Mouse (Mus musculus) mesoderm, embryonic 11.5 days (tissue): ENCODE results near the gene Hoxd13.

Source experiments
- DNase-seq: peaks from one replicate; pipeline ENCODE4 v3.0.0-alpha.2; 2012; ENCODE audit warnings: low read depth, low spot score

Hoxd13 gene

GRCm38 (mm10) chr2:74661685-74662084 is 6.4 kb upstream of the Hoxd13 start:
- DNase-seq = peak; percentile 80

- DNase-seq = no peak
Observed at GRCm38 (mm10) chr2:74663291-74663925, 4.7 kb upstream of the Hoxd13 start.

DNA sequence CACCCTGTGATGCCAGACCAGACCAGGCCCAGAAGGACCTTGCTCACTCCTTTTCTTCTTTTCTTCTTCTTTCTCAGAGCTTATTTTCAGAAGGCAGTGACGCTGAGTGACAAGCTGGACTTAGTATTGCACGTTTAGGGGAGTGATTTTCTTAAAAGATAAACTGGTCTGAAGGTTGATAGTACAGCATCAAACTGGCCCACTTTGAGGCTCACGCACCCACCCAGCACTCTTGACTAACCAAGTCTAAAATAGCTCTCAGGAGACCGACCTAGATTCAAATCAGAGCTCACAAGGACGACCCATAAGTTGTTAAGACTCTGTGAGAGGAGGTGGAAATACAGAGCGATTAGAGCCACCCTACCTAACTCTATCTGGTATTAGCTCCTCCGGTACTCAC is 1.7 kb upstream of the Hoxd13 start:
- no peak for DNase-seq

- no peak for DNase-seq
Observed at GRCm38 (mm10) chr2:74667191-74667841, 794 bp upstream of the Hoxd13 start.

- no peak for DNase-seq
Observed at GRCm38 (mm10) chr2:74668370-74669229, 490 bp downstream of the Hoxd13 start.

GRCm38 (mm10) chr2:74669230-74669578 is 1.1 kb downstream of the Hoxd13 start:
- no peak for DNase-seq

- DNase-seq = no peak
Observed at GRCm38 (mm10) chr2:74669650-74670235, 1.6 kb downstream of the Hoxd13 start.

DNA sequence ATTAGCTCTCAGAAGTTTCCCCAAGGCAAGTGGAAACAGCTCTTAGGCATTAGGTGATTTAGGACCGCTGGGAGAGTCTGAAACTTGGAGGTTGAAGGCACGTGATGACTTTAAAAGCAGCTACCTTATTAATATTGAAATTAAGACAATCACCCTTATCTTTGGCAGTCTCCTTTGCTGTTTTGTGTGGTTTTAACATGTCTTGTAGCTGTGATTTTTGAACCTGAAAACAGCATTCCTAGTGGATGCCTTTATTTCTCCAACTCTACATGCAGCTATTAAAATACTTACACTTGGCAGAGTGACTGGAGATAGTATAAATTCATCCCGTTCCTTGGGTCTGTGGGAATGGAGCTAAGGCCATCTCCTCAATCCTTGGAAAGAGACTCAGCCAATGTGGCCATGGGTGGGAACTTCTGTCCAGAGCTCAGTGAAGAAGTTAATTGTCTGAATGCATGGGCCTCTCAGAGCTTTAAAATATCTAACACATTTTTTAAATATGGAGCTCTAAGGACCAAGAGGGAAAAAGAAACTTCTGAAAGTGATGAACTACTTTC is 2.6 kb downstream of the Hoxd13 start:
- no peak for DNase-seq

- DNase-seq = no peak
Observed at GRCm38 (mm10) chr2:74671847-74672246, 3.7 kb downstream of the Hoxd13 start.

- peak; percentile 90 for DNase-seq
Observed at GRCm38 (mm10) chr2:74672481-74673362, 4.6 kb downstream of the Hoxd13 start.

GRCm38 (mm10) chr2:74673835-74674425 is 5.8 kb downstream of the Hoxd13 start:
- DNase-seq = no peak

DNA sequence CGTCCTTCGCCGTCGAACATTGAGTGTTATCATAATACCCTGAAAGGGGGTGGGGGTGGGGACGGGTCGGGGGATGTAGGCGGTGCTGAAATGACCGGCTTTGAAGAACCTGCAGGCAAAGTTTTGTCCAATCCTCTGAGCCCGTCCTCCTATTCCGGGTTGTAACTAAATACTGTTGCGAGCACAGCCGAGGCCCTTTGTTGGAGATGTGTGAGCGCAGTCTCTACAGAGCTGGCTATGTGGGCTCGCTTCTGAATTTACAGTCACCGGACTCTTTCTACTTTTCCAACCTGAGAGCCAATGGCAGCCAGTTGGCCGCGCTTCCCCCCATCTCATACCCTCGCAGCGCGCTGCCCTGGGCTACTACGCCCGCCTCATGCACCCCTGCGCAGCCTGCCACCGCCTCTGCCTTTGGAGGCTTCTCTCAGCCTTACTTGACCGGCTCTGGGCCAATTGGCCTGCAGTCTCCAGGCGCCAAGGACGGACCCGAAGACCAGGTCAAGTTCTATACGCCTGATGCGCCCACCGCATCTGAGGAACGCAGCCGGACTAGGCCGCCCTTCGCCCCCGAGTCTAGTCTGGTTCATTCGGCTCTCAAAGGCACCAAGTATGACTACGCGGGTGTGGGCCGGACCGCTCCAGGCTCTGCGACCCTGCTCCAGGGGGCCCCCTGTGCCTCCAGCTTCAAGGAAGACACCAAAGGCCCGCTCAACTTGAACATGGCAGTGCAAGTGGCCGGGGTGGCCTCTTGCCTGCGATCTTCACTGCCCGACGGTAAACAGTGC is 7.0 kb downstream of the Hoxd13 start, which contains the start of gene Hoxd12:
Gene Hoxd12 (plus strand): TSS at position 133 of the 785 bp plus-strand sequence.
- no peak for DNase-seq

DNA sequence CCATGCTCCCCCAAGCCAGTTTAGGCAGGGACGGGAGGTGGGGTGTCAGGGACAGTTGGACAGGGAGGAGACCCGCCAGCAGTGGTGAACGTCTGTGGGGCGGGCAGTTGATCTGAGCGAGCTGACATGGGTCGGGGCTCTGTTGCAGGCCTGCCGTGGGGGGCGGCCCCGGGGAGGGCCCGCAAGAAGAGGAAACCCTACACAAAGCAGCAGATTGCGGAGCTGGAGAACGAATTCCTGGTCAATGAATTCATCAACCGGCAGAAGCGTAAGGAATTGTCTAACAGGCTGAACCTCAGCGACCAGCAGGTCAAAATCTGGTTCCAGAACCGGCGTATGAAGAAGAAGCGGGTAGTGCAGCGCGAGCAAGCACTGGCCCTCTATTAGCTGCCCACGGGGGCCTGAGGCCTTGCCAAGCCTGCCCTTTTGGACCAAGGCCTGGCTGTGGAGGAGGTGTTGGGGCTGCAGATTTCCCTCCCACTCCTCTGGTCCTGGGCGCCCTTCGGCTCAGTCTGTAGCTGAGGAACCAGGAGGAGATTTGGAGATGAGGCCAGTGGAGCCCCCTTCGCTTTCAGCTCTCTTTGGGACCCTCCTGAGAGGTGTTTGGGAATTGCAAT is 7.7 kb downstream of the Hoxd13 start:
- no peak for DNase-seq

DNA sequence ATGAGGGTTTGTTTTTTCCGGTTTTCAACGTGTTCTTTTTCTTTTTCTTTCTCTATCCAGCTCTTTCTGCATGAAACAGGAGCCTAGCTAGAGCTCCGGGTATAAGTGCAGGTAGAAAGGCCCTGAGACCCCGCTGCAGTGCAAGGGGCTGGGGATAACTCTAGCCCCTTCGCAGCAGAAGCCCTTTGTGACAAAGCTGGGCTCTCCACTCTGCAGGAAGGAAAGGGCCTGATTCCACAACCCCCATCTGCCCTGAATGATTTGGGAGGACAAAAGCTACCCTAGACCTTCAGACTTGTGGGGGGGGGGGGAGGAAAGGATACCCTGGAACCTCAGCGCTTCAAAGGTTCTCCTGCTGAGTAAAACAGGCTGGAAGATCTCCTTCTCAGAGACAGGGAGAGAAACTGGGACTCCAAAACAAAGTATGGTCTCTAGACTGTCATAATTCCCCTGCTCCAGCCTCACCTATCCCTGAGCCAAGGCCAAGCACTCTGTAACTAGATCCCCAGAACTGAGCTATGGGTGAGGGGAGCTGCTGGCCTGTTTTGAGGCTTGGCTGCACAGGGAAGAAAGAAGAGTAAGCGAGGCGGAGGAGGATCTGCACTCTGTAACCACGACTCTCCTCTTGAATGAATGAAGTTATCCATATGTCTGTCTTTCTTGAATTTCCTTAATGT is 8.4 kb downstream of the Hoxd13 start:
- no peak for DNase-seq

DNA sequence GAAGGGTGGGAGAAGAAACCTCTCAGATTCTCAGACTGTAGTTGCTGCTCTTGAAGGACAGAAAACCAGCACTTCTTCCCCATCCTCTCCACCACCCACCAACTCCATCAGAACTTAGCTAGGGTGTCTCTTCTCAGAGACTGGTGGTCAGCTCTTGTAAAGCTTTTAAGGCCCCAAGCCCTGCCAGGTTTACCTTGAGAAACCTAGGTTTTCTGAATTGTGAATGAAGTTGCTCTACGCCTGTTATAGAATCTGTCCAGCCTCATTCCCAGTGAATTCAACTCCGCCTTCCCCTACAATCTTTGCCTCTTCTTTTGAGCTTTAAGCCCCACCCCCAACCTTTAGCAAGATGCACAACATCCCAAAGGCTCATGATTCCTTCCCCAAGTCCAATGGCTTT is 9.0 kb downstream of the Hoxd13 start:
- no peak for DNase-seq

- no peak for DNase-seq
Observed at GRCm38 (mm10) chr2:74678891-74679595, 10.9 kb downstream of the Hoxd13 start, which contains the start of gene Hoxd11. Hoxd11 (plus strand) TSS chr2:74679557.

DNA sequence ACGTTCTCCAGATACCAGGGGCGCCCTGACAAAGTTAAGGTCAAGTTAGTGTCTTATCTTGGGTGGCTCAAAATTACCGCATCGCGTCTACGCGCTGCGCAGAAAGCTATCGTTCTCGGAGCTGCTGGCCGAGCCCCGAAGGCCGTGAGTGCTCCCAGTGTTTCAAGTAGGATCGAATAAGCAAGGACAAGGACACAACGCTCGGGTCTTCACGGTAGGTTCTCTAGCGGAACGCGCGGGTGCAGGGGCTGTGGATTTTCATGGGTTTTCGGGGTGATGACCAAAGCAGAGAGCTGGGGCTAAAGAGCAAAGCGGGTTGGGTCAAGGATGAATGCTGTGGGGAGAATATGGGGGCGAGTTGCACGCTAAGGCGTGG is 11.5 kb downstream of the Hoxd13 start:
- no peak for DNase-seq

DNA sequence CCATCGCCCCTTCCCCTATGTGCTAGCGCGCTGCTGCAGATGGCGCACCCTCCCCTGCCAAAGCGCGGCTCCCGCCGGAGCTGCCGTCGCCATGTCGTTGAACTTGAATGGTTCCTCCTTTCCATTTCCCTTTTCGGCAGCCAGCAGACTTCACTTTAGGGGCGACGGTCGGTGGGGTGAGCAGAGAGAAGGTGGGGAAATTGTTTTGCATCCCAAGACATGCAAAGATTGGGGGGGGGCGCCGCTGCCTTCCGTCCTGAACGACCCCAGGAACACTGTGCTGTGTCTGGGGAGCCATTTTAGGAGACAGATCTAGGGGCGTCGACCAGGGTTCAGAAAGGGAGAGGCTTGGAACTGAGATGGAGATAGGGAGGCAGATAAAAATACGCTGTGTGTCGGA is 11.9 kb downstream of the Hoxd13 start:
- DNase-seq = no peak
